Mouse (Mus musculus): ENCODE measurements around the gene Acly. TPM values are rescaled to one million over a fixed set of nuclear protein-coding genes. Genes with fewer than 3 reads are reported as not detected.
A peak's percentile ranks its signal among the peaks of the same experiment; 100 is the strongest.

The Acly gene
- polyA plus RNA-seq, 1 experiment: 24.7 TPM

GRCm38 (mm10) chr11:100471352-100472196, 56.2 kb downstream of the Acly start:
- peak overlapping the region; percentile 95 for H3K27ac ChIP-seq (ENCODE audit: control insufficient read depth, insufficient read depth, low read depth, low read length)
- peaks cover 9% of the 10 kb centered on the region for H3K4me1 ChIP-seq (ENCODE audit: control insufficient read depth, insufficient read depth, low read length)
- TF ChIP-seq POLR2A (IDR thresholded peaks at IDR 0.05; ENCODE audit: control insufficient read depth, low read depth, low read length): no peak
- no peak for TF ChIP-seq CTCF (IDR thresholded peaks at IDR 0.05; ENCODE audit: control insufficient read depth, insufficient read depth, insufficient replicate concordance, low read depth, low read length)
- H3K4me3 ChIP-seq (ENCODE audit: control insufficient read depth, low read depth, low read length): peak overlapping the region; percentile 91
- no peaks in the 10 kb centered on the region; the same call in none of the 2 replicates for H3K36me3 ChIP-seq (ENCODE audit: control insufficient read depth, insufficient read depth, low read length)
- no peaks in the 10 kb centered on the region for H3K27me3 ChIP-seq (ENCODE audit: control insufficient read depth, insufficient read depth, low read length)

GRCm38 (mm10) chr11:100465833-100466232, 62.0 kb downstream of the Acly start:
- TF ChIP-seq CTCF (IDR thresholded peaks at IDR 0.05; ENCODE audit: control insufficient read depth, insufficient read depth, insufficient replicate concordance, low read depth, low read length) (no peak), POLR2A (IDR thresholded peaks at IDR 0.05; ENCODE audit: control insufficient read depth, low read depth, low read length) (no peak)
- H3K27me3 ChIP-seq (ENCODE audit: control insufficient read depth, insufficient read depth, low read length): no peaks in the 10 kb centered on the region
- H3K27ac ChIP-seq (ENCODE audit: control insufficient read depth, insufficient read depth, low read depth, low read length): no peak overlapping the region
- peaks cover 1% of the 10 kb centered on the region for H3K36me3 ChIP-seq (ENCODE audit: control insufficient read depth, insufficient read depth, low read length)
- H3K4me3 ChIP-seq (ENCODE audit: control insufficient read depth, low read depth, low read length): no peak overlapping the region
- peaks cover 5% of the 10 kb centered on the region for H3K4me1 ChIP-seq (ENCODE audit: control insufficient read depth, insufficient read depth, low read length)

GRCm38 (mm10) chr11:100465229-100465792, 62.5 kb downstream of the Acly start:
- Histone ChIP-seq H3K4me1 (ENCODE audit: control insufficient read depth, insufficient read depth, low read length) (peaks cover 4% of the 10 kb centered on the region; the same call in 1 of the 2 replicates), H3K36me3 (ENCODE audit: control insufficient read depth, insufficient read depth, low read length) (peaks cover 1% of the 10 kb centered on the region), H3K27me3 (ENCODE audit: control insufficient read depth, insufficient read depth, low read length) (no peaks in the 10 kb centered on the region), H3K27ac (ENCODE audit: control insufficient read depth, insufficient read depth, low read depth, low read length) (no peak overlapping the region), H3K4me3 (ENCODE audit: control insufficient read depth, low read depth, low read length) (no peak overlapping the region)
- TF ChIP-seq CTCF (IDR thresholded peaks at IDR 0.05; ENCODE audit: control insufficient read depth, insufficient read depth, insufficient replicate concordance, low read depth, low read length): no peak
- no peak for TF ChIP-seq POLR2A (IDR thresholded peaks at IDR 0.05; ENCODE audit: control insufficient read depth, low read depth, low read length)

- no peak overlapping the region for H3K27ac ChIP-seq (ENCODE audit: control insufficient read depth, insufficient read depth, low read depth, low read length)
- H3K4me3 ChIP-seq (ENCODE audit: control insufficient read depth, low read depth, low read length): no peak overlapping the region
- peaks cover 4% of the 10 kb centered on the region; the same call in 1 of the 2 replicates for H3K4me1 ChIP-seq (ENCODE audit: control insufficient read depth, insufficient read depth, low read length)
- TF ChIP-seq POLR2A (IDR thresholded peaks at IDR 0.05; ENCODE audit: control insufficient read depth, low read depth, low read length) (no peak), CTCF (IDR thresholded peaks at IDR 0.05; ENCODE audit: control insufficient read depth, insufficient read depth, insufficient replicate concordance, low read depth, low read length) (no peak)
- no peaks in the 10 kb centered on the region for H3K27me3 ChIP-seq (ENCODE audit: control insufficient read depth, insufficient read depth, low read length)
- peaks cover 1% of the 10 kb centered on the region; the same call in 1 of the 2 replicates for H3K36me3 ChIP-seq (ENCODE audit: control insufficient read depth, insufficient read depth, low read length)
Observed at GRCm38 (mm10) chr11:100462699-100463098, 65.1 kb downstream of the Acly start.

GRCm38 (mm10) chr11:100457711-100458110, 70.1 kb downstream of the Acly start:
- H3K27me3 ChIP-seq (ENCODE audit: control insufficient read depth, insufficient read depth, low read length): no peaks in the 10 kb centered on the region
- no peak overlapping the region for H3K4me3 ChIP-seq (ENCODE audit: control insufficient read depth, low read depth, low read length)
- 0 out of 2 replicates have a peak, but pooled peaks cover under 1% of the 10 kb centered on the region for H3K36me3 ChIP-seq (ENCODE audit: control insufficient read depth, insufficient read depth, low read length)
- H3K27ac ChIP-seq (ENCODE audit: control insufficient read depth, insufficient read depth, low read depth, low read length): no peak overlapping the region
- no peak for TF ChIP-seq POLR2A (IDR thresholded peaks at IDR 0.05; ENCODE audit: control insufficient read depth, low read depth, low read length)
- no peak for TF ChIP-seq CTCF (IDR thresholded peaks at IDR 0.05; ENCODE audit: control insufficient read depth, insufficient read depth, insufficient replicate concordance, low read depth, low read length)
- H3K4me1 ChIP-seq (ENCODE audit: control insufficient read depth, insufficient read depth, low read length): peaks cover under 1% of the 10 kb centered on the region; the same call in 1 of the 2 replicates

- no peaks in the 10 kb centered on the region for H3K36me3 ChIP-seq (ENCODE audit: control insufficient read depth, insufficient read depth, low read length)
- H3K4me3 ChIP-seq (ENCODE audit: control insufficient read depth, low read depth, low read length): no peak overlapping the region
Observed at GRCm38 (mm10) chr11:100457247-100457646, 70.6 kb downstream of the Acly start.

GRCm38 (mm10) chr11:100442625-100443024, 85.2 kb downstream of the Acly start:
- peaks cover 5% of the 10 kb centered on the region for H3K4me1 ChIP-seq (ENCODE audit: control insufficient read depth, insufficient read depth, low read length)
- H3K27me3 ChIP-seq (ENCODE audit: control insufficient read depth, insufficient read depth, low read length): no peaks in the 10 kb centered on the region
- peak overlapping the region; percentile 46 for H3K4me3 ChIP-seq (ENCODE audit: control insufficient read depth, low read depth, low read length)
- TF ChIP-seq CTCF (IDR thresholded peaks at IDR 0.05; ENCODE audit: control insufficient read depth, insufficient read depth, insufficient replicate concordance, low read depth, low read length) (no peak), POLR2A (IDR thresholded peaks at IDR 0.05; ENCODE audit: control insufficient read depth, low read depth, low read length) (no peak)
- no peak overlapping the region for H3K27ac ChIP-seq (ENCODE audit: control insufficient read depth, insufficient read depth, low read depth, low read length)
- H3K36me3 ChIP-seq (ENCODE audit: control insufficient read depth, insufficient read depth, low read length): no peaks in the 10 kb centered on the region

More at GRCm38 (mm10) chr11:100457247-100457646, 70.6 kb downstream of the Acly start:
- TF ChIP-seq CTCF (IDR thresholded peaks at IDR 0.05; ENCODE audit: control insufficient read depth, insufficient read depth, insufficient replicate concordance, low read depth, low read length) (no peak), POLR2A (IDR thresholded peaks at IDR 0.05; ENCODE audit: control insufficient read depth, low read depth, low read length) (no peak)
- Histone ChIP-seq H3K4me1 (ENCODE audit: control insufficient read depth, insufficient read depth, low read length) (no peaks in the 10 kb centered on the region), H3K27me3 (ENCODE audit: control insufficient read depth, insufficient read depth, low read length) (no peaks in the 10 kb centered on the region), H3K27ac (ENCODE audit: control insufficient read depth, insufficient read depth, low read depth, low read length) (no peak overlapping the region)

Measured in testis, adult 2 months (tissue).